Comparison of ENCODE assay signal across 9 mouse cellular contexts in genomic region chr8:91531971-91532370, GRCm38 (mm10).
A peak's percentile ranks its signal among the peaks of the same experiment; 100 is the strongest.
DNase-seq lines count a peak whose midpoint lies in the region; ATAC-seq and TF ChIP-seq lines count a peak whose summit lies in the region.
"Had no signal": no experiment of that assay in that cellular context is flagged by ENCODE, and none has a peak within 500 bp of the region (broad histone marks: within the 10 kb centered on the region; RNA-seq: fewer than 3 reads in every experiment).

No protein-coding gene starts in this region.

- no peak for TF ChIP-seq POLR2A in embryonic fibroblast, embryonic 13.5 days (IDR thresholded peaks at IDR 0.05; ENCODE audit: low read depth, low read length)

- DNase-seq in forebrain, embryonic 10.5 days (ENCODE audit: extremely low spot score, low spot score), result peak; percentile 75
- DNase-seq in adrenal gland, postnatal 4 days (ENCODE audit: low spot score in 2 of 2), result peak; percentile 47 to 58
- DNase-seq in heart, postnatal 36 days, result peak; percentile 82 to 91
- peak; percentile 83 to 87 for DNase-seq in layer of hippocampus, postnatal 10 days (ENCODE audit: low spot score in 2 of 2)
- peak; percentile 19 for DNase-seq in spleen, adult 12 weeks (ENCODE audit: low spot score)

- H3K4me3 ChIP-seq in forebrain, embryonic 10.5 days, result no peak overlapping the region
- no peak overlapping the region for H3K4me3 ChIP-seq in forebrain, embryonic 13.5 days
- no peak overlapping the region for H3K4me3 ChIP-seq in embryonic fibroblast, embryonic 13.5 days (ENCODE audit: insufficient read depth, low read length)
- H3K4me3 ChIP-seq: megakaryocyte, embryonic 14.5 days had no signal

- intact Hi-C loops in heart, postnatal 36 days (cut with DNase I), result loop anchor here (1.0 to 10.0 kb wide), 4 partner anchors 155 to 821 kb away; partner anchors contain the start of gene Aktip

- H3K27ac ChIP-seq in forebrain, embryonic 10.5 days, result no peak overlapping the region
- no peak overlapping the region for H3K27ac ChIP-seq in forebrain, embryonic 13.5 days
- H3K27ac ChIP-seq in embryonic fibroblast, embryonic 13.5 days (ENCODE audit: insufficient read depth, low read length), result no peak overlapping the region

- no peak overlapping the region for H3K9ac ChIP-seq in forebrain, embryonic 13.5 days

- H3K9me3 ChIP-seq in forebrain, embryonic 10.5 days, result 0 out of 2 replicates have a peak, but pooled peaks cover 6% of the 10 kb centered on the region
- no peaks in the 10 kb centered on the region for H3K9me3 ChIP-seq in forebrain, embryonic 13.5 days (replicated peaks)

- ATAC-seq in forebrain, embryonic 13.5 days, result no peak
- ATAC-seq in megakaryocyte, adult 5-6 weeks (ENCODE audit: poor library complexity, severe bottlenecking), result peak; percentile 72; the same call in 1 of the 2 replicates

- H3K27me3 ChIP-seq in forebrain, embryonic 10.5 days (ENCODE audit: poor library complexity, severe bottlenecking), result peaks cover 100% of the 10 kb centered on the region
- H3K27me3 ChIP-seq in forebrain, embryonic 13.5 days, result peaks cover 50% of the 10 kb centered on the region
- H3K27me3 ChIP-seq: megakaryocyte, embryonic 14.5 days had no signal

- TF ChIP-seq CTCF in embryonic fibroblast, embryonic 13.5 days (IDR thresholded peaks at IDR 0.05; ENCODE audit: borderline replicate concordance, insufficient read depth, low read length), result peak; percentile 68; the same call in 1 of the 2 replicates

- H3K4me2 ChIP-seq in forebrain, embryonic 13.5 days, result no peak overlapping the region

- peaks cover 9% of the 10 kb centered on the region; the same call in 1 of the 2 replicates for H3K36me3 ChIP-seq in forebrain, embryonic 10.5 days (replicated peaks)
- no peaks in the 10 kb centered on the region for H3K36me3 ChIP-seq in forebrain, embryonic 13.5 days (ENCODE audit: poor library complexity, severe bottlenecking)

- H3K4me1 ChIP-seq in forebrain, embryonic 10.5 days, result peaks cover 27% of the 10 kb centered on the region
- H3K4me1 ChIP-seq in forebrain, embryonic 13.5 days, result peaks cover 22% of the 10 kb centered on the region
- H3K4me1 ChIP-seq in embryonic fibroblast, embryonic 13.5 days (ENCODE audit: control insufficient read depth, insufficient read depth, low read length), result no peaks in the 10 kb centered on the region
- H3K4me1 ChIP-seq: megakaryocyte, embryonic 14.5 days had no signal

- WGBS in forebrain, embryonic 10.5 days, result 33% methylated on average over 8 of the region's 8 CpGs
- WGBS in forebrain, embryonic 13.5 days, result 26% methylated on average over 8 of the region's 8 CpGs

Comparison
In these comparisons a context has a peak if more than half of its experiments do, and no peak if none do; other contexts are left out.
1. DNase-seq: peak in every context shown above with its lines; median percentile 86 in heart, postnatal 36 days; 85 in layer of hippocampus, postnatal 10 days; 75 in forebrain, embryonic 10.5 days; 52 in adrenal gland, postnatal 4 days; 19 in spleen, adult 12 weeks.